Mouse (Mus musculus) gastrocnemius, postnatal 4 days (tissue): ENCODE results near the gene Card19. TPM values are rescaled to one million over a fixed set of nuclear protein-coding genes. Genes with fewer than 3 reads are reported as not detected.

ENCODE experiments used
- DNase-seq, 2 experiments: peaks; one replicate each; pipeline ENCODE4 v3.0.0; 2021 to 2022; ENCODE audit warnings: low spot score in 2 of 2, mixed read lengths in 2 of 2
- long read RNA-seq, 2 experiments: library from polyadenylated mRNA; stranded (forward); transcript quantifications; one replicate each; pipeline ENCODE4 v2.0.0; 2021
- total RNA-seq, 2 experiments: library from RNA; stranded (reverse); gene quantifications; 2 replicates each; pipeline ENCODE4 v1.2.3; 2021

Gene Card19
- 10 to 100 TPM; 54.5 to 62.9 TPM for total RNA-seq
- long read RNA-seq, experiment 1, transcript Card19-201 (6 exons, 804 nt): major isoform, 24 of 82 reads
- long read RNA-seq, experiment 1, partial matches to known transcripts: 2 of 82 reads
- long read RNA-seq, experiment 1, other reads (novel, unspliced or antisense): 53 of 82 reads
- long read RNA-seq, experiment 2, transcript Card19-201 (6 exons, 804 nt): major isoform, 13 of 66 reads
- long read RNA-seq, experiment 2, transcript Card19-205 (2 exons, 685 nt): minor isoform, 8 of 66 reads
- long read RNA-seq, experiment 2, partial matches to known transcripts: 1 of 66 reads
- long read RNA-seq, experiment 2, other reads (novel, unspliced or antisense): 44 of 66 reads

GRCm38 (mm10) chr13:49215504-49216219 lies at the start of gene Card19:
Card19 (minus strand) TSS chr13:49216037.
- peak; percentile 92 to 98 for DNase-seq

DNA sequence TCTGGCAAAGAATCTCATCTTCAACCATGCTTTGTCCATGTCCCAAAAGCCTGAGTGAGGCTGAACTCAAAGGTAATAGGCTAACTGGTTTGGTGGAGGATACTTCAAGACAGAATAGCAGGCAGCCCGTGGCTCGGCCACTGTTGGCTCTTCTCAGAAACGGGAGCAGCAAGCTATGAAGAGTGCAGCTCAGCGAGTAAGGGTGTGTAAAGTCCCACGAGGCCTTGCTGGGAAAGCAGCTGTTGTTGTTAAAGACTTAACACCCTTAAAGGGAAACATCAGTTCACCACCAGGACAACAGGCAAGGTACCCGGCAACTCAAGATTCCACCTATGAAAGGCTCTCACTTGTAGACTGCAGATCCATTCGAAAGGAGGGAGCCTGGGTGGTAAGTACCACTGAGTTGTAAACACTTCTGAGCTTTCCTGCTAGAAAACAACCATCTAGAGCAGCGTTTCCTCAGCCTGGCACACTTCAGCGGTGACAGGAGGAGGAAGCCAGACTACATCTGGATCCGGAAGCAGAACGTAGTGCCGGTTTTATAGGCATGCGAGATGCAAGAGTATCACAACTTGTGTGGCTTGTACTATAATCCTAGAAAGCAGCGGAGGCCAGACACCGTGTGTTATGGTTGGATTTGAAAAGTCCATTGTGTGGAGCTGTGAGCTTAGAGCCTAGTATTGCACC lies 44.3 kb upstream of the Card19 start:
- DNase-seq: no peak

DNA sequence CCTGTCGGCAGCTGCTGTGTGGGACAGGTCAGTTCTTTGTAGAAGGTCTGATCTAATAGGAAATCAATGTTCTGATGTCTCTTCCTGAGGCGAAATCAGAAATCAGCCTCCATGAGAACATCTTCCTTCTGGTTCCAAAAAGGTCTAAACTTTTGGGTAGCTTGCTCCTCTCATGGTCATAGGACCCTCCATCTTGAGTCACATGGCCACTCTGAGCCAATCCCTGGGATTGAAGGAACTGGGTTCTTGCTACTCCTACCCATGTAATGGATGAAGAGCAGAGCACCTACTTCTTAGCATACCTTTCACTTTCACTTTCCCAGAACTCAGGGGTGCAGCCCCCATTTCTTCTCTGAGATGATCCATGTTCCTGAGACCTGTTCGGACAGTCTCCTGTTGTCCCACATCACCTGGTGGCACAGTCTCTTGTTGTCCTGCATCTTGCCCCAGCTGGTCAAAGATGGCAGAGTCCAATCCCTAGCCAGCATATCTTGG lies 42.0 kb upstream of the Card19 start:
- DNase-seq: no peak

DNA sequence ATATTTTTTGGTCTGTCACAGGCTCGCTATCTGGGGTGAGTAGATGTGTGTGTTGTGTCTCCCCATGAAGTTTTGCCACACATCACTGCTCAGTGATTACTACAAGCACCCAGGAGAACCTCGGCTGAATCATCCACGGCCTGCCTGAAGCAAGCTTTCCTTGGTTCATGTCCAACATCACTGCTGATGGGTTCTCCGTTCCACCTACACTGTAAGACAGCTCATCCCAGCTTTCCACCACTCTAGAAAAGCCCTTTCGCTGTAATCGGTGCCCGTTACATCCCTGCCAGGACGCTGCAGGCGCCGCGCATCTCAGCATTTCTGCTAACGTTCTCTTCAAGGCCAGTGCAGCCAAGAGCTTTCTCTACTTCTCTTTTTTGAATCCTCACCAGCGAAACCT lies 36.9 kb upstream of the Card19 start:
- DNase-seq: no peak

DNA sequence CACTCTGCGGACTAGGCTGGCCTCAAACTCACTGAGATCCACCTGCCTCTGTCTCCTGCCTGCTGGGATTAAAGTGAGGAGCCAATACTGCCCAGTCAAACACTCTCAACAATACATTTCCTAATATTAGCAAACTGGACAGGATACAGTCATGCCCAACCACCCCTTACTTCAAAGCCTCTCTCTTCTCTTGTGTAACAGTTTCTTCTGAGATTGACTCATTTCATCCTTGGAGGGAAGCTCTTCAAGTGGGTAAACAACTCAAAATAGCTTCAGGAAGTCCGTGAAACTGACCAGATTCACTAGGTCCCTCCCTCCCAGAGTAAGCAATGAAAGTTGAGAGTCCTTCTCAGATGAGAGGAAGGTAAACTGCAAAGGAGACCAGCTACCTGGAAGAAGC lies 36.3 kb upstream of the Card19 start:
- DNase-seq: no peak

DNA sequence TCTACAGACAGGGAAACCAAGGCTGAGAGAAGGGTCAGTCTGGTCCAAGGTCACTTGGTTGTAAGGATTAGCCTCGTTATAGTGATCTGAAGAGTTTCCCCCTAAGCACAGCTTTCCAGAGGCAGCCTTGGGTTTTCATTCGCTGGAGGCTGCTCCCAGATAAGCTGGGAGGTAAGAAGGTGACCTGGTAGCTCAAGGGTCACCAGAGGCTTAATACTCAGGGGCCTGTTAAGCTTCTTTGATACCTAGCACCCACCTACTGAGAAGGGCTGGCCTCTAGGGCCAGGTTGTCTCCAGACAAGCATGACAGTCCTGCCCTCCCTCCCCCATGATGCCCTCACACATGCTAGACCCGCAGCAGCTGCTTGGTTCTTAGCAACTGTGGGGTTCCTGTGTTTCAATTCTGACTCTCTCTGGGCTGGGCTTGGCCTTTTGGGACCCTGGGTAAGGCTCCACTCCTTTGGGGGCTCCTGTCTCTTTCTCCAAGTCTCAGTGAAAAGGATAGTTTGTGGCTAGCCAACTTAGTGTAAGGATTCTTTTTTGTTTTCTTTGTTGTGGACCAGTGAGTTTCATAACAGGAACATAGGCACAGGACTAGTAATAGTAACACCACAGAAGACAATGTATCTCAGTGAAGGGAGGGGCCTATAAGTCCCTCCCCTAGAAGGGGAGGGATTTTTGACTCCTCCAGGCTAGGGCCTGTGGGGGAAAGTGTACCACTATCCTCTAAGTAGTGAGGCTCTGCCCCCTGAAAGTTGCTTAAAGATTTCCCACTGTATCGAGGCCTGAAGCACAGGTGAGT lies 35.1 kb upstream of the Card19 start:
- DNase-seq: no peak

- DNase-seq: no peak
Observed at GRCm38 (mm10) chr13:49249634-49250033, 33.8 kb upstream of the Card19 start.

GRCm38 (mm10) chr13:49248923-49249322 lies 33.1 kb upstream of the Card19 start:
- DNase-seq: no peak

GRCm38 (mm10) chr13:49248467-49248862 lies 32.6 kb upstream of the Card19 start, which contains the start of gene Susd3:
Susd3 (minus strand) TSS chr13:49248706.
- no peak for DNase-seq

GRCm38 (mm10) chr13:49247740-49248466 lies 32.1 kb upstream of the Card19 start:
- DNase-seq: peak in 1 of 2 experiments; percentile 23

- DNase-seq: no peak
Observed at GRCm38 (mm10) chr13:49247232-49247739, 31.4 kb upstream of the Card19 start.

GRCm38 (mm10) chr13:49246626-49247025 lies 30.8 kb upstream of the Card19 start:
- no peak for DNase-seq

DNA sequence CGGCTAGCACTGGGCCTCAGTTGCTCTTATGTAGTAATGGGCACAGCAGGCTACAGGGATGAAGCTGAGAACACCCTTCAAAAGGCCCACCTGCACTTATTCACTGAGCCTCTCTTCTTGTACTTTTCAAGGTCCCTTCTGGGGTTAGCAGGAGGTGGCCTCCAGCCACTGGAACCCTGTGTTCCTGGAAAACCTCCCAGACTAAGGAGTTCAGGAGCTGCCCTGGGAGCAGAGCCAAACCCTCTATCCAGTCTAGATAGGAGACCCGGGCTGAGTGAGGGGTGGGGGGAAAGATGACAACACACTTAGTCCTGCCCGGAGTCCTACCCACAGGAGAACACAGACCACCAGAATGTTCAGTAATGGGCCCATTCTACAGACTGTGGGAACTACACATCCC lies 30.2 kb upstream of the Card19 start:
- no peak for DNase-seq

DNA sequence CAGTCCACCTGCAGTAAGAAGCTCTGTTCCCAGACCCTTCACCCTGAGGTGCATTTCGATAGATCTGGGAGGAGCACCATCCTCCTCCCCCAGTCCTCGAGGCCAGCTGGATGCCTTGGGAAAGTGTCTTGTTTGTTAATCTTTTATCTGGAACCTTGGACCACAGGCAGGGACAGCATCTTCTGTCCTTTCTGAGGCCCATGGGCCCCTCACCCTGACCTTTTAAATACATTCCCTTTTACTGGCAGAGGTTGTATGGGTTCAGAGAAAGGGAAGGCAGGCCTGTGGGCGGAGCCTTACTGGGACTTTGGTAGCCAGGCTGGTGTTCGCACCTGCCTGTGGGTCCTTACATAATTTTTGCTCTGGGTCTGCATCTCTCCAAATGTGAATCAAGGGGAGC lies 29.4 kb upstream of the Card19 start:
- no peak for DNase-seq

GRCm38 (mm10) chr13:49243492-49243891 lies 27.7 kb upstream of the Card19 start:
- DNase-seq: no peak

GRCm38 (mm10) chr13:49242321-49243065 lies 26.7 kb upstream of the Card19 start:
- DNase-seq: no peak

- DNase-seq: no peak
Observed at GRCm38 (mm10) chr13:49238737-49239136, 22.9 kb upstream of the Card19 start.

DNA sequence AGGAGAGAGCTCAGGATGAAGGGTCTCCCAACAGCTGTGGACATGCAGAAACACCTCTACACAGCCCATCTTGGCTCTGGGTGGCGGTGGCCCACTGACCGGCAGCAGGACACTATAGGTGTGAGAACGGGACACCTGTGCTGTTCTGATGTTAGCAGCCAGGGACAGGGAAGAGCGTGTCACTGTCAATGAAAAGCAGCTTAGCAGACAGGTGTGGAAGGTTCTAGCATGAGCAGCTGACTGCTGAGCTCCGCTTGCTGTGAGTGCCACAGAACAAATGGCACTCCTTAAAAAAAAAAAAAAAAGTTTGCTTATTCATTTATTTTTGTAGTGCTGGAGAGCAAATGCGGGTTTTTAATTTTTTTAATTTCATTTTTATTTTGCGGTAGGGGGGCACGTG lies 21.8 kb upstream of the Card19 start:
- no peak for DNase-seq

- DNase-seq: no peak
Observed at GRCm38 (mm10) chr13:49234711-49235110, 18.9 kb upstream of the Card19 start.
